Mouse (Mus musculus) forebrain, embryonic 11.5 days (tissue): ENCODE data around the gene Sel1l3. TPM values are rescaled to one million over a fixed set of nuclear protein-coding genes. Genes with fewer than 3 reads are reported as not detected.

Experiments
- ATAC-seq: fragments of 200-750 bp; cut with Nextera tagmentation; replicated peaks from 2 replicates; pipeline ENCODE4 v1.8.0; 2017; ENCODE audit warnings: moderate TSS enrichment; ENCODE audit not compliant: low FRiP score
- DNase-seq: peaks from one replicate; pipeline ENCODE4 v3.0.0-alpha.2; 2017; ENCODE audit warnings: low spot score
- H3K27ac ChIP-seq: fragments of 300-500 bp; sonication (generic); 2 replicates; pipeline ENCODE4 v1.5.1; 2014; ENCODE audit warnings: low read depth, low read length
- H3K27me3 ChIP-seq: fragments of 300-500 bp; sonication (generic); 2 replicates; pipeline ENCODE4 v1.6.1; 2014; ENCODE audit warnings: mild to moderate bottlenecking, low read length, mixed read lengths; ENCODE audit not compliant: control insufficient read depth, insufficient read depth
- H3K36me3 ChIP-seq: fragments of 300-500 bp; sonication (generic); 2 replicates; pipeline ENCODE4 v1.6.1; 2014; ENCODE audit warnings: mild to moderate bottlenecking, low read length, moderate library complexity, mixed read lengths; ENCODE audit not compliant: control insufficient read depth, insufficient read depth
- H3K4me1 ChIP-seq: fragments of 300-500 bp; sonication (generic); replicated peaks from 2 replicates; pipeline ENCODE4 v1.6.1; 2014; ENCODE audit warnings: low read length, mixed read lengths; ENCODE audit not compliant: control insufficient read depth, insufficient read depth
- H3K4me2 ChIP-seq: fragments of 300-500 bp; sonication (generic); 2 replicates; pipeline ENCODE4 v1.6.1; 2014; ENCODE audit warnings: low read depth, mild to moderate bottlenecking, low read length, moderate library complexity, mixed read lengths; ENCODE audit not compliant: severe bottlenecking
- H3K4me3 ChIP-seq: fragments of 300-500 bp; sonication (generic); 2 replicates; pipeline ENCODE4 v1.5.1; 2014; ENCODE audit warnings: low read depth, low read length
- H3K9ac ChIP-seq: fragments of 300-500 bp; sonication (generic); 2 replicates; pipeline ENCODE4 v1.6.1; 2014; ENCODE audit warnings: low read length
- H3K9me3 ChIP-seq: fragments of 300-500 bp; sonication (generic); 2 replicates; pipeline ENCODE4 v1.6.1; 2016; ENCODE audit warnings: low read length, mixed read lengths; ENCODE audit not compliant: control insufficient read depth
- WGBS: fragments of 180-500 bp; shearing (Covaris S2); extraction: QIAGEN DNeasy Blood & Tissue Kit; methylation state at CpG from one replicate; pipeline ENCODE4 v1.1.7; 2014; 5-methylcytosine and 5-hydroxymethylcytosine counted together
- polyA plus RNA-seq: library from polyadenylated mRNA; unstranded; fragments of >200 nt; fragmentation: Nextera tagmentation; extraction: Ambion mirVana; gene quantifications from 2 replicates; pipeline ENCODE4 v1.2.1, GENCODE M21; 2014

Gene Sel1l3
- polyA plus RNA-seq, 1 experiment from 2014 or later, result 10.4 TPM

DNA sequence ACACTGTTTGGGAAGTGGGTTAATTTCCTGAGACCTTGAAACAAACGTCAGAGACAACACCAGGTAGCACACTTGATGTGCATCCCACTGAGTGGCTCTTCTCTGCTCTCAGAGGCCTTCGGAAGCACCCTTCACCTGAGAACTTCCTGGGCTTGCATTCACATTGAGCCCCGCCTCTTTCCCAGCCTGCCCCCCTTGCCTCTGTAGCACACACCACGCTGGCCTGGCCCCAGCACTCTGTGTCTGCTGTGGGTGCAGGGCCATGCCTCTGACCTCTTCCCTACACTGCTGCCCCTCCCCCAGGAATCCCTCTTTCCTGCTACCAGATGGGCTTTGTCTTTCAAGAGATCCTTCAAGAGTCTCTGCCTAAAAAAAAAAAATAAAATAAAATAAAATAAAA lies 21.8 kb upstream of the Sel1l3 start:
- Histone ChIP-seq H3K36me3 (no peaks in the 10 kb centered on the region), H3K4me2 (no peak overlapping the region), H3K27me3 (no peaks in the 10 kb centered on the region), H3K9ac (no peak overlapping the region), H3K27ac (no peak overlapping the region), H3K4me3 (no peak overlapping the region), H3K9me3 (no peaks in the 10 kb centered on the region), H3K4me1 (no peaks in the 10 kb centered on the region)
- WGBS, result 19% methylated on average over 4 of the region's 4 CpGs
- DNase-seq (no peak), ATAC-seq (0 out of 2 replicates have a peak, but pooled peaks have one; percentile 67)

DNA sequence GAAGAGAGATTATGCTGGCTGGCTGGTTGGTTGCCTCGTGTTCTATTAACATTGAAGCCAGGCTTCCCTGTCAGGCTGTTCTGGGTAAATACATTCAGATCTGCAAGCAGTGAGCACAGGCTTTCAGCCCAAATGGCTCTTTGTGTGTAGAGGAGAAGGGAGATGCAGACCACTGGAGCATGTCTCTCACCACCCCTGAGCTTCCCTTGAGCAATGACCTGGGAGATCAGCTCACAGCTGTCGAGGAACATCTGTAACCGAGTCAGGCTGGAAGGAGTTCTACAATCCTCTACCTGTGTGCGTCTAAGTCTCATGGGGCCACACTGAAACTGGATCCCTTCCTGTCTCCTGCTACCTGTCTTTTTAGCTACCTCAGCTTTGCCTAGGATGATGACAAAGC lies 16.8 kb upstream of the Sel1l3 start:
- Histone ChIP-seq H3K9me3 (no peaks in the 10 kb centered on the region), H3K4me3 (no peak overlapping the region), H3K27me3 (no peaks in the 10 kb centered on the region), H3K9ac (no peak overlapping the region), H3K36me3 (no peaks in the 10 kb centered on the region), H3K4me1 (no peaks in the 10 kb centered on the region), H3K4me2 (no peak overlapping the region), H3K27ac (no peak overlapping the region)
- ATAC-seq (no peak), DNase-seq (no peak)
- 77% methylated on average over 4 of the region's 4 CpGs for WGBS

DNA sequence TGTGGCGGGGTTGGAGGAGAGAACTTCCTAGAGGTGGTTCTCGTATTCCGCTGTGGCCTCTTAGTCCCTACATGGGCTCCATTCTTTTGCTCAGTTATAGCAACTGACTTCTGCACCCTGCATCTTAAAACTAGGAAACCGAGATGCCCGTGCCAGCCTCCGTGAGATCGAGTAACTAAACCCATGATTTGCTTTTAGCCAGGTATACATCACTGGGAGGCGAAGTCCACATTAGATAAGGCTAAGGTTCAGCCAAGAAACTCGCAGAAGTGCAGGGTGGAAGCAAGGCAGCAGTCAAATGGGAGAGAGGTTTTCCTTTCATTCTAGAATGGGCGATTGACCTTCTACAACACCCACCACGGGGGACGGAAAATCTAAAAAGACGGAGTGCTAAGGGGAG lies 11.7 kb upstream of the Sel1l3 start:
- H3K9me3 ChIP-seq, result no peaks in the 10 kb centered on the region
- H3K27me3 ChIP-seq, result no peaks in the 10 kb centered on the region
- no peak overlapping the region for H3K4me2 ChIP-seq
- WGBS, result 92% methylated on average over 13 of the region's 13 CpGs
- H3K27ac ChIP-seq, result no peak overlapping the region
- ATAC-seq, result no peak
- no peaks in the 10 kb centered on the region for H3K36me3 ChIP-seq
- no peaks in the 10 kb centered on the region for H3K4me1 ChIP-seq
- no peak for DNase-seq
- H3K9ac ChIP-seq, result no peak overlapping the region
- no peak overlapping the region for H3K4me3 ChIP-seq

DNA sequence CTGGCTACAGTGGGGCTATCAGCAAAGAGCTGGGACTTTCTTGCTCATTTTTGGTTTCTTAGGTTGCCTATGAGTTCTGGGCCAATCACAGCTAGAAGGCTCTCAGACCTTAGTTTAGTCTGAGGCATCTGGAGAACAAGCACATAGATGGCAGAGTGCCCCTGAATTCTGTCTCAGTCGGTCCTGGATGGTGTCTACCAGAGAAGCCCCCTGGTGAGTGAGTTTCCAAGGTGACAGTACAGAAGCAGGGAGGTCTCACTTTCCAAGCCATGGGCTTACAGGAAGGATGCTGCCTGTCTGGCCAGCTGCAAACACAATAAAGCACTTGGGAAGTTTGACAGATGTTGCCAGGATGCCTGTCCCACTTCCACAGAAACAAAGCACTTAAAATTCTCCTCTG lies 1.1 kb upstream of the Sel1l3 start:
- Histone ChIP-seq H3K36me3 (no peaks in the 10 kb centered on the region), H3K4me2 (0 out of 2 replicates have a peak overlapping the region, but pooled peaks have one; percentile 6), H3K4me1 (peaks cover 8% of the 10 kb centered on the region), H3K27me3 (peaks cover 8% of the 10 kb centered on the region; the same call in 1 of the 2 replicates), H3K4me3 (no peak overlapping the region), H3K27ac (no peak overlapping the region), H3K9me3 (no peaks in the 10 kb centered on the region), H3K9ac (no peak overlapping the region)
- DNase-seq, result no peak
- 5% methylated on average over 1 of the region's 1 CpGs for WGBS
- ATAC-seq, result 0 out of 2 replicates have a peak, but pooled peaks have one; percentile 4

DNA sequence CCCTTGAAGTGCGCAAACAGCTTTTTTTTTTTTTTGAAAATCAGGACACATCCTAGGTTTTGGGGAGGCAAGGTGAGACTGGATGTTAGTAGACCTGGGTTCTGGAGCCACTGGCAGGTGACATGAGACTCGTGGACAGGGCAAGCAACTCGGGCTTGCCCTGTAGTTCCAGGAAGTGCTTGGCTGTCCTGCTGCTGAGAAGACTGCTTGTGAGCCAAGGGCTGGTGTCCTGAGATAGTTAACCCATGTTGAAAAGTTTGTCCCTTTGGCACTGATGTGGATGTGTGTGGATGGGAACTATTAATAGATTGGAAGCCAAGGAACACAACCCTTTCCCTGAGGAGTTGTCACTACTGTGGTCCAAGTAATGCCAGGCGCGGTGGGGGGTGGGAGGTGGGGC lies 635 bp upstream of the Sel1l3 start:
- Histone ChIP-seq H3K4me1 (peaks cover 8% of the 10 kb centered on the region), H3K36me3 (no peaks in the 10 kb centered on the region), H3K9ac (peak overlapping the region; percentile 79), H3K27me3 (peaks cover 8% of the 10 kb centered on the region; the same call in 1 of the 2 replicates), H3K9me3 (no peaks in the 10 kb centered on the region), H3K4me2 (peak overlapping the region; percentile 99), H3K4me3 (no peak overlapping the region; the same call in 1 of the 2 replicates), H3K27ac (no peak overlapping the region)
- DNase-seq (peak; percentile 52), ATAC-seq (0 out of 2 replicates have a peak, but pooled peaks have one; percentile 2)
- WGBS, result 4% methylated on average over 5 of the region's 5 CpGs

DNA sequence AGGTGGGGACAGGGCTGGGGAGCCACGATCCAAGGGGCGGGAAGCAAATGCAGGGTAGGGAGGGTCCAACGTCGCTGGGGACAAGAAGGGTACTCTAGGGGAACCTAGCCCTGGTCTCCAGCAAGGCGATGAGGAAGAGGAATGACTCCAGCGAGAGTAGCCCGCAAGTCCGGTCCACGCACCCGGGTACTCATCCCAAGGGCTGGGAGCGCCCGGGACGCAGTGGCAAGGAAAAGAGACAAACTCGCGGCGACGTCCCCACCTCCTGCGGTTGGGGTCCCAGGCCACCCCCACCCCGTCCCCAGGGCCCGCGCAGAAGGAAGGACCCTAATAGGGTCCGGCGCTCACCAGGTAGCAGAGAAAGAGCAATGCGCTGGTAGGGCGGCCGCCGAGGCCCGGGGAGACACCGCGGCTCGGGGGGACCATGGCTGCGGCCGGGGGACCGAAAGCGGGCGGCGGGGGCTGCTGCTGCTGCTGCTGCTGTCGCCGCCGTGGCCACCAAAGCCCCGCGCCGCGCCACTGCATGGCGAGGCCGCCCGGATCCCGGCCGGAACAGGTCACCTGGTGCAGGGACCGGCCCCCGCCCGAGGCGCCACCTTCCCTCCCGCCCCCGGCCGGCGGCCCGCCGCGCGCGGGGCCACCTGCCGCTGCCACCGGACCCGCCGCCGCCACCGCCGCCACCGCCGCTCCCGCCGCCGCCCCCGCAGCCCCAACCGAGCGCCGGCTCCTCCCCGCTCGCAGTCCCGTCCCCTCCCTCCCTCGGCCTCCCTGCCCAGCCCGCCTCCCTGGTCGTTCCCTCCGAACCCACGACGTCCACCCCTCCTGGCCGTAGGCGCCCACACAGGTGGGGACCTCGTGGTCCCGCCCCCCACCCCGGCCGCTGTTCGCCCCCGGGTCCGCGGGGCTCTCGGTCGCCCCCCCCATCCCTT lies 681 bp downstream of the Sel1l3 start:
- H3K9me3 ChIP-seq, result no peaks in the 10 kb centered on the region
- peak overlapping the region; percentile 68 for H3K4me3 ChIP-seq
- H3K4me1 ChIP-seq, result peaks cover 8% of the 10 kb centered on the region
- H3K36me3 ChIP-seq, result no peaks in the 10 kb centered on the region
- DNase-seq (peak; percentile 75), ATAC-seq (peak; percentile 59)
- 1% methylated on average over 66 of the region's 99 CpGs for WGBS
- peaks cover 8% of the 10 kb centered on the region; the same call in 1 of the 2 replicates for H3K27me3 ChIP-seq
- H3K9ac ChIP-seq, result peak overlapping the region; percentile 79
- H3K27ac ChIP-seq, result peak overlapping the region; percentile 66
- H3K4me2 ChIP-seq, result peak overlapping the region; percentile 99

DNA sequence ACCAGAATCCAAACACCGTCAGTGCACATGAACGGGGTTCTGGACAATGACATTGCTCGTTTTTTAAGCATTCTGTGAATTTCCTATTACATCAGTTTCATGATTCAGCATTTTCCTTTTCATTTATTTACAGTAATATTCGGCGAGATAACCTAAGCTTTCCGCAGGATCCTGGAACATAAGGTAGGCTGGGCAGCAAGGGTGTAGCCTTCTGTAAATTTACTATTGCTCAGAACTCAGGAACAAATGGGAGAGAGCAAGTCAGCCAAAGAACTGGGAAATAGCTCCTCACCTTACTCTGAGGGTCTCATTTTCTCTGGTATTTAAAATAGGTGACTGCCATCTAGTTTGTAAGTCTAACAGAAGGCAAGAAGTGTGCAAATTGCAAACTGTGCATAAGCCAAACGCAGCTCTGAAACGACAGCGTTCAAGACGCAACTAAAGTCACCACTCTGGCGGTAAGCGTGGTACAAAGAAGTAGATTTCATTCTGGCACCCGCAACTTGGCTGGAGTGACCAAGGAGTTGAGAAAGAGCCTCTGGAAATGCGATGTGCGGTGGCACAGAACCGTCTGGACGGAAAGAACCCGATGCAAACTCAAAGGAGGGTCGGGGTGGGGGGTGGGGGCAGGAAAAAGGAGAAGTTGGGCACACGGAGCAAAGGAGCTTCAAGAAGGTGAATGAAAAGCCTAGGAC lies 1.5 kb downstream of the Sel1l3 start:
- Histone ChIP-seq H3K36me3 (no peaks in the 10 kb centered on the region), H3K27me3 (peaks cover 8% of the 10 kb centered on the region; the same call in 1 of the 2 replicates), H3K4me2 (peak overlapping the region; percentile 99), H3K4me3 (peak overlapping the region; percentile 68), H3K4me1 (peaks cover 8% of the 10 kb centered on the region), H3K27ac (no peak overlapping the region), H3K9me3 (no peaks in the 10 kb centered on the region), H3K9ac (peak overlapping the region; percentile 79)
- WGBS, result 23% methylated on average over 20 of the region's 20 CpGs
- ATAC-seq (no peak), DNase-seq (no peak)

DNA sequence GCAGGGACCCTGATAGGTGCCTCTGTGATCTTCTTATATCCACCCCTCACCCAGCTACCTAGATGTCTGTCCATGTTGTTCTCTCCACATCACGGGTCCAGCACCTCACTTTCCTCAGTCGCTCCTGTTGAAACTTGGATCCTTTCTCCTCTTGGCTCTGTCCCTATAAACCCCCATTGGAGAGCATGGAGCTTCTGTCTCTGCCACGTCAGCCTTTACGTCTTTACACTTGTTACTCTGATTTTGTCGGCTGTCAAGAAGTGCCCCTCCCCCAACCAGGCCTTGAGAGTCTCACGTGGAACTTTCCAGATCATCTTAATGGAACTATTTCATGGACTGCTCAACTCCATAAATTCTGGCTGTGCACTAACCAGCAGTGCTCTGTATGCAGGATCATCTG lies 2.5 kb downstream of the Sel1l3 start:
- peak overlapping the region; percentile 6; the same call in 1 of the 2 replicates for H3K4me2 ChIP-seq
- ATAC-seq, result no peak
- H3K36me3 ChIP-seq, result no peaks in the 10 kb centered on the region
- H3K27me3 ChIP-seq, result peaks cover 8% of the 10 kb centered on the region; the same call in 1 of the 2 replicates
- H3K4me3 ChIP-seq, result no peak overlapping the region
- no peak overlapping the region for H3K9ac ChIP-seq
- peaks cover 8% of the 10 kb centered on the region for H3K4me1 ChIP-seq
- H3K27ac ChIP-seq, result no peak overlapping the region
- 60% methylated on average over 6 of the region's 6 CpGs for WGBS
- no peak for DNase-seq
- no peaks in the 10 kb centered on the region for H3K9me3 ChIP-seq
